Mouse (Mus musculus) embryonic facial prominence, embryonic 11.5 days (tissue): ENCODE measurements at regions not wholly inside any gene's neighbourhood (a gene's known extent, or its start where the extent isn't known, plus 50 kb on each side); places are given as distances from the start of the nearest gene placed in this dataset.

Experiments used
- ATAC-seq: fragments of 200-750 bp; cut with Nextera tagmentation; replicated peaks from 2 replicates; pipeline ENCODE4 v1.8.0; 2017; ENCODE audit warnings: low read depth; ENCODE audit not compliant: insufficient number of reproducible peaks, low FRiP score, low TSS enrichment
- DNase-seq: peaks from one replicate; pipeline ENCODE4 v3.0.0-alpha.2; 2015; ENCODE audit warnings: low spot score
- H3K27ac ChIP-seq: fragments of 300-500 bp; sonication (generic); replicated peaks from 2 replicates; pipeline ENCODE4 v1.5.1; 2014; ENCODE audit warnings: mild to moderate bottlenecking, low read depth, low read length, control low read depth
- H3K27me3 ChIP-seq: fragments of 300-500 bp; sonication (generic); 2 replicates; pipeline ENCODE4 v1.6.1; 2014; ENCODE audit warnings: mild to moderate bottlenecking, low read length, moderate library complexity, mixed read lengths; ENCODE audit not compliant: control insufficient read depth, insufficient read depth
- H3K36me3 ChIP-seq: fragments of 300-500 bp; sonication (generic); replicated peaks from 2 replicates; pipeline ENCODE4 v1.6.1; 2014; ENCODE audit warnings: low read depth, mild to moderate bottlenecking, low read length, moderate library complexity, mixed read lengths; ENCODE audit not compliant: control insufficient read depth, insufficient read depth
- H3K4me1 ChIP-seq: fragments of 300-500 bp; sonication (generic); 2 replicates; pipeline ENCODE4 v1.6.1; 2014; ENCODE audit warnings: low read length, mixed read lengths; ENCODE audit not compliant: control insufficient read depth, insufficient read depth
- H3K4me2 ChIP-seq: fragments of 300-500 bp; sonication (generic); 2 replicates; pipeline ENCODE4 v1.6.1; 2014; ENCODE audit warnings: low read depth, mild to moderate bottlenecking, control low read depth, low read length, moderate library complexity
- H3K4me3 ChIP-seq: fragments of 300-500 bp; sonication (generic); 2 replicates; pipeline ENCODE4 v1.5.1; 2014; ENCODE audit warnings: low read depth, low read length, control low read depth
- H3K9ac ChIP-seq: fragments of 300-500 bp; sonication (generic); replicated peaks from 2 replicates; pipeline ENCODE4 v1.6.1; 2014; ENCODE audit warnings: mild to moderate bottlenecking, control low read depth, low read length
- H3K9me3 ChIP-seq: fragments of 300-500 bp; sonication (generic); replicated peaks from 2 replicates; pipeline ENCODE4 v1.6.1; 2016; ENCODE audit warnings: mild to moderate bottlenecking, low read length, inconsistent platforms, mixed read lengths; ENCODE audit not compliant: control insufficient read depth
- whole genome bisulfite sequencing: fragments of 180-500 bp; shearing (Covaris S2); extraction: QIAGEN DNeasy Blood & Tissue Kit; methylation state at CpG from one replicate; pipeline ENCODE4 v1.1.7; 2014; 5-methylcytosine and 5-hydroxymethylcytosine counted together

DNA sequence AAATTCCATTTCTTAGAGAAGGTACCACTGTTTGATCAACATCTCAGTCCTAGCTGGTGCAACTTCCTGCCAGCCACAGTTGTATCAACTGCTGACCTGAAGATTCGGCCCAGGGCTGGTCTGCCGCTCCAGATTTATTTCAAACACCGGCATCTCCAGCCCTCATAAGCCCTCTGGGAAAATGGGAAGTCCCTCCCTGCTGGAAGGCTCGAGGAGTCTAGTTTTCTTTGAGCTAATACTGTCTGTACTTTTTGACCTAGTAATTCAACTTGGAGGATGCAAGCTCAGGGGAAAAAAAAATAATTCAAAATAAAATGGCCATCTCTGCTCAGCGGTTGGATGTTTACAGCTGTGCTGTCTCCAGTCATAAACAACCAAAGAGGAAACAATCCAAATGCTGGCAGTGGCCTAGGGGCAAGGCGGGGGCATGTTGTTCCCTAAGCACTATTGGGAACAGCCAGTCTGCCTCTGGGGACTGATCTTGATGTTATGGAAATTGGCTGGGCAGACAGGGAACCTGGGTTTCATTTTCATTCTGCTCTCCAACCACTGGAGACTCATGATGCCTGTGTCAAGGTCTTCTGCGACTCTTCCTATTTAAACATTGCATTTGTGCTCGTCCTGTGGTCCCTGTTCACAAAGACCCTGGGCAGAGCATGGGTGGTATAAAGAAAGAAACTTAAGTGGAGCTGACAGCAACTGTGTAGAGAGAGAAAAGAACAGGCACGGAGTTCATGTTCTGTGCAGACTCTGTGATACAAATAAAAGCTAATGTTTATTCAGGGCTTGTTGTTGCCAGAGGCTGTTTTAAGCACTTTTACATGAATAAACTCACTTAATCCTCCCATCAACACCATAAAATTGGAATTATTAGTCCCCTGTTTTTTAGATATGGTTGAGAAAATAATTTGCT lies 179.8 kb upstream of the Fggy start:
- no peak overlapping the region for H3K9ac ChIP-seq
- no peaks in the 10 kb centered on the region for H3K27me3 ChIP-seq
- peaks cover 3% of the 10 kb centered on the region; the same call in 1 of the 2 replicates for H3K4me1 ChIP-seq
- H3K4me3 ChIP-seq: no peak overlapping the region
- ATAC-seq (0 out of 2 replicates have a peak, but pooled peaks have one; percentile 21), DNase-seq (peak; percentile 27)
- H3K9me3 ChIP-seq: no peaks in the 10 kb centered on the region
- no peak overlapping the region for H3K4me2 ChIP-seq
- H3K36me3 ChIP-seq: no peaks in the 10 kb centered on the region
- no peak overlapping the region; the same call in 1 of the 2 replicates for H3K27ac ChIP-seq
- 40% methylated on average over 9 of the region's 9 CpGs for WGBS

DNA sequence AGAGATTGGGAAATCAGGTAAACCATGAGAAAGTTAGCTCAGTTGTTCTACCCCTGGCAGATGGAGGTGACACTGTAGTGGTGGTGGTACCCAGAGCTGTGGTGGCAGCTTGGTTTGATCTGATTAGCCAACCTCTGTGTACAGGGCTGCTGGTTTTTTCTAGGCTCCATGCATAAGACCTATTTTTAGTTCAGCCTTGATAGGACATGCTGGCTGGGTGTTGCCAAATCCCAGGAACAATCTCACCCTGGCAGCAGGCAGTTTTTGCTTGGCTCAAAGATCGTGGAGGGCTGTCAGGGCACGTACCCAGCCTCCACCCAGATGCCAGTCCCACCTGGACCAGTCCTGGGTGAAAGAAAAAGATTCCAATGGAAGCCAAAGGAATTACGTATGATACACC lies 178.7 kb upstream of the Fggy start:
- Histone ChIP-seq H3K4me2 (no peak overlapping the region), H3K4me1 (peaks cover 3% of the 10 kb centered on the region; the same call in 1 of the 2 replicates), H3K36me3 (no peaks in the 10 kb centered on the region), H3K9ac (no peak overlapping the region), H3K4me3 (no peak overlapping the region), H3K27me3 (no peaks in the 10 kb centered on the region), H3K27ac (no peak overlapping the region), H3K9me3 (no peaks in the 10 kb centered on the region)
- 91% methylated on average over 3 of the region's 3 CpGs for WGBS
- ATAC-seq: no peak
- DNase-seq: no peak

DNA sequence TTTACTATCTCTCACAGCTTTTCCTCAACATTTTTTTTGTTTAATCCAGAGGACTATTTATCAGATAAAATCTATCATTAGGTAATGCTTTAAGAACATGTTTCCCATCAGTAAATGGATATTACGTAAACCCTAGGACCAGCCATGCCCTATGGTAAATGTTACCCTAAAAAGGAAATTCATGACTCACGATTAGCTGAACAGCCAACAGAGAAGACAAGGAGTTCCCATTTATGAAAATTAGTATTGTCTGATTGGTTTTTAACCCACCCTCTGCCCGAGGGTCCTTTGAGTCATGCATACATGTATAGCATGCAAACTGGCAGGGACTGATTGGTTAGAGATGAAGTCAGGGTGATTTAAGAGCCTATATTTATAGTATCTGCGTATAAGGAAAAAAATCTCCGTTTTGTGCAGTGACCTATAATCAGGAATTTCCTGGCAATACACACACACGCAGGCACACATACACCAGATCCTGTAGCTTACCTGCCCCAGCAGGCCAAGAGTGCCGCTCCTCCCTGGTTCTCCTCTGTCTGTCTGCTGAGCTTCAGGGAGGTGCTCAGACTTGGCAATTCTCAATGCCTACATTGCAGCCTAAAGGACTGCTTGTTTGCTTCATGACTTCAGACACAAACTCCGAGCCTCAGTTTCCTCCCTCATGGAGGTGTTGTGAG lies 174.0 kb upstream of the Fggy start:
- H3K4me2 ChIP-seq: no peak overlapping the region
- no peaks in the 10 kb centered on the region for H3K4me1 ChIP-seq
- no peak overlapping the region for H3K9ac ChIP-seq
- 82% methylated on average over 8 of the region's 8 CpGs for WGBS
- no peak overlapping the region for H3K4me3 ChIP-seq
- no peaks in the 10 kb centered on the region for H3K27me3 ChIP-seq
- no peaks in the 10 kb centered on the region for H3K9me3 ChIP-seq
- no peak for ATAC-seq
- DNase-seq: no peak
- H3K36me3 ChIP-seq: no peaks in the 10 kb centered on the region
- no peak overlapping the region for H3K27ac ChIP-seq

DNA sequence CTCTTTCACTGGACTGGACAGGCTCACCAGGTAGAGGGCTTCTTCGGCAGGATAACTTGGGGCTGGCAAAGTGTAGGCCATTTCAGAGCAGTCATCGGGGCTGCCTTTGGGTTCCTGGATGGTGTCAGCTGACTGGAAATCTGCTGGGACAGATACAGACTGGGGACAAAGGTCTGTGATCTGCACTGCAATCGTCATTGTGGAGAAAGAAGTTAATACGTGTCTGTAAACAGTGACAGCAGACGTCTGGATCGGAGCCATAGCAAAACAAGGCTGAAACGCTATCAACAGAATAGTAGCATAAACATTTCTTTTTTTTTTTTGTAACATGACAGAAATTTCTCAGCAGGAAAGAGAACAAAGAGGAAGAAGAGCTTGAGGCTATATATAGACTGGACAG lies 171.8 kb upstream of the Fggy start:
- DNase-seq: no peak
- H3K4me2 ChIP-seq: no peak overlapping the region
- no peaks in the 10 kb centered on the region for H3K36me3 ChIP-seq
- no peak for ATAC-seq
- H3K9ac ChIP-seq: no peak overlapping the region
- no peak overlapping the region for H3K4me3 ChIP-seq
- no peaks in the 10 kb centered on the region for H3K27me3 ChIP-seq
- no peak overlapping the region for H3K27ac ChIP-seq
- H3K4me1 ChIP-seq: no peaks in the 10 kb centered on the region
- WGBS: 51% methylated on average over 7 of the region's 7 CpGs
- H3K9me3 ChIP-seq: no peaks in the 10 kb centered on the region

DNA sequence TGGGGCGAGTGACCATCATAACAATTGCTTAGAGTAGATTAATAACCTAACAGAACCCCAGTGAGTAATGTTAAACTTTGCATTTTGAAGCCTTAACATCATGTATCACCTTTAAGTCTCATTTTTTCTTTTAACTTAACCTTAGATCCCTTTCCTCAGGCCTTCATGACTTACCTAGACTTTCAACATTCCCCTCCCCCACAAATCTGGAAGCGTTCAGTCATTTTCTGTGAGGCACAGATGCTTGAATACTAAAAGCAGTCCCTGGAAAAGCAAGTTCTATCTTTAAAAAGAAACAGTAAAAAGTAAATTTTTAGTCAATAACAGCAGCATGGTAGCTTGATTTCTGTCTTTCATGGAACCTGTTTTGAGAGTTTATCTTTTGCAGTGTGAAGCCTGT lies 171.3 kb upstream of the Fggy start:
- H3K9ac ChIP-seq: no peak overlapping the region
- no peaks in the 10 kb centered on the region for H3K36me3 ChIP-seq
- ATAC-seq (no peak), DNase-seq (peak; percentile 55)
- no peaks in the 10 kb centered on the region for H3K4me1 ChIP-seq
- WGBS: 35% methylated on average over 2 of the region's 2 CpGs
- H3K9me3 ChIP-seq: no peaks in the 10 kb centered on the region
- H3K27me3 ChIP-seq: no peaks in the 10 kb centered on the region
- no peak overlapping the region for H3K4me2 ChIP-seq
- H3K4me3 ChIP-seq: no peak overlapping the region
- H3K27ac ChIP-seq: no peak overlapping the region

DNA sequence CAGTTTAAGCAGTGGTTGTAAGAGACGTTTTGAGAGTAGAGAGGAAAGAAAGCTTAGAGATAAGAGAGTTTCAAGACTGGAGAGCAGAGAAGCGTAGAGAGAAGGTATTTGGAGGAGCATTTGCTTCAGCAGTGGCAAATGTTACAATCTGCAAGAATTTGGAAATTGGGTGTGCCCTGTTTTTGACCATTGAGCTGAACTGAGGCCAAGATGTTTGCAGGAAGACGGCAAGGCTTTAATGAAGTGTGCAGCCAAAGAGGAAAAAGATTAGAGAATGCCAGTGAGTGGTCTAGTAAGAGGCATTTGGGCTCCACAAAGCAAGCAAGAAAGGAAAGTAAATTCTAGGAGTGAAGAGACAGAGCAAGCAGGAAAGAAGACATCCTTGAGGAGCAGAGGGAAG lies 168.8 kb upstream of the Fggy start:
- no peak overlapping the region for H3K27ac ChIP-seq
- ATAC-seq: no peak
- no peaks in the 10 kb centered on the region for H3K9me3 ChIP-seq
- H3K36me3 ChIP-seq: no peaks in the 10 kb centered on the region
- H3K4me3 ChIP-seq: no peak overlapping the region
- H3K9ac ChIP-seq: no peak overlapping the region
- WGBS: 70% methylated on average over 3 of the region's 3 CpGs
- H3K27me3 ChIP-seq: no peaks in the 10 kb centered on the region
- no peak for DNase-seq
- no peaks in the 10 kb centered on the region for H3K4me1 ChIP-seq
- no peak overlapping the region for H3K4me2 ChIP-seq

DNA sequence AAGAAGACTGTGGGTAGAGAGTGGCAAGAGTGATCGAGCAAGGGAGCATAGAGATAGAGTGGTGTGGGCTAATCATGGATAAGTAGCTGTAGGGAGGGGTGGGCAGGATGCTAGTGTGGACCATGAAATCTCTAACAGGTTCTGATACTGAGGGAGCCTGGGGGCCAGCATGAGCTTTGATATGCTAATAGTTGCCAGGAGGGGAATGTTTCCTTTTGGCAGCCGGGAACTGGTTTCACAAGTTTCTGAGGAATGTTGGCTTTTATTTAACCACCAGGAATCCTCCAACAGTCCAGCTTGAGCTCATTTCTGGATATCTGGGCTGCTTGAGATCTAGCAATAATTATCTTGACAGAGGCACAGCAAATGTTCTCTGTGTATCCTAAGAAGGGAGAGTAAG lies 167.7 kb upstream of the Fggy start:
- no peaks in the 10 kb centered on the region for H3K27me3 ChIP-seq
- ATAC-seq: no peak
- H3K27ac ChIP-seq: no peak overlapping the region
- 23% methylated on average over 2 of the region's 2 CpGs for WGBS
- H3K9ac ChIP-seq: no peak overlapping the region
- H3K36me3 ChIP-seq: no peaks in the 10 kb centered on the region
- H3K9me3 ChIP-seq: no peaks in the 10 kb centered on the region
- no peaks in the 10 kb centered on the region for H3K4me1 ChIP-seq
- peak; percentile 69 for DNase-seq
- H3K4me3 ChIP-seq: no peak overlapping the region
- no peak overlapping the region for H3K4me2 ChIP-seq

DNA sequence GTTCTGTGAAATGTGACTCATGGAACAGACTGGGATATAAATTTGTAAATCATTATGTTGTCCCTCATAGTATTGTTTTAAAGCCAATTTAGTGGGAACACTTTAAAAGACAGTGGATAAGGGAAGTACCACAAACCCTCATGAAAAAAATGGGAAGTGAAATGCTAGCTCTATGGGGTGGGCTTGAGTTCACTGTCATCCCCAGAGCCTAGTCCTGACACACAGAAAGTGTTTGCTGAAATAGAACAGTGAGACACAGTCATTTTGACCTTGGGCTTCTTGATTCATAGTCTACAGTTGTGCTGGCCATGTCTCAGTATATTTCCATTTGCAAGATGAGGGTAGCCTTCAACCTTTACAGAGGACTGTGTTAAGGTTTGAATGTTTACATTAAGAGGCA lies 166.8 kb upstream of the Fggy start:
- no peak for DNase-seq
- no peak overlapping the region for H3K9ac ChIP-seq
- no peaks in the 10 kb centered on the region for H3K9me3 ChIP-seq
- no peak overlapping the region for H3K4me2 ChIP-seq
- H3K36me3 ChIP-seq: no peaks in the 10 kb centered on the region
- no peaks in the 10 kb centered on the region for H3K27me3 ChIP-seq
- no peak for ATAC-seq
- H3K4me1 ChIP-seq: no peaks in the 10 kb centered on the region
- H3K4me3 ChIP-seq: no peak overlapping the region
- no peak overlapping the region for H3K27ac ChIP-seq
